Mouse (Mus musculus) ES-Bruce4 (cell line): ENCODE results near the gene Cd79b.

Source experiments
- CTCF ChIP-seq: IDR thresholded peaks from one replicate; pipeline ENCODE4 v1.8.1; 2011; ENCODE audit warnings: low read depth, low read length
- EP300 ChIP-seq: IDR thresholded peaks from 2 replicates; pipeline ENCODE4 v1.6.1; 2011; ENCODE audit warnings: low read depth, low read length; ENCODE audit not compliant: insufficient read depth
- POLR2A ChIP-seq: IDR thresholded peaks from one replicate; pipeline ENCODE4 v1.8.1; 2011; ENCODE audit warnings: low read length; ENCODE audit not compliant: insufficient read depth

- TF ChIP-seq CTCF (no peak), EP300 (no peak), POLR2A (no peak)
These were observed 35.2 kb upstream of the Cd79b start for GRCm38 (mm10) chr11:106349772-106350171.
